Mouse (Mus musculus): Measurements from ENCODE around the gene Gga3. TPM values are rescaled to one million over a fixed set of nuclear protein-coding genes. Genes with fewer than 3 reads are reported as not detected.

The Gga3 gene
- polyA plus RNA-seq, 1 experiment from 2014 or later = 22.7 TPM

GRCm38 (mm10) chr11:115535401-115536037 is 68.3 kb downstream of the Gga3 start:
- peaks cover 35% of the 10 kb centered on the region for H3K36me3 ChIP-seq (ENCODE audit: control insufficient read depth, insufficient read depth, low read length)
- WGBS = under 1% methylated on average over 41 of the region's 84 CpGs
- H3K9ac ChIP-seq (ENCODE audit: low read depth, low read length) = peak overlapping the region; percentile 97
- no peaks in the 10 kb centered on the region for H3K27me3 ChIP-seq (ENCODE audit: control insufficient read depth, insufficient read depth, low read length)
- H3K4me2 ChIP-seq (replicated peaks; ENCODE audit: low read depth, low read length) = peak overlapping the region; percentile 66
- no peaks in the 10 kb centered on the region for H3K9me3 ChIP-seq (ENCODE audit: control insufficient read depth, low read length)
- peaks cover 13% of the 10 kb centered on the region; the same call in 1 of the 2 replicates for H3K4me1 ChIP-seq (ENCODE audit: control insufficient read depth, insufficient read depth, low read length)
- H3K4me3 ChIP-seq (ENCODE audit: low read length) = peak overlapping the region; percentile 67
- ATAC-seq (ENCODE audit: low FRiP score, low TSS enrichment) = peak; percentile 83
- peak overlapping the region; percentile 99 for H3K27ac ChIP-seq (ENCODE audit: low read depth, low read length)

GRCm38 (mm10) chr11:115534759-115535371 is 69.0 kb downstream of the Gga3 start:
- H3K9ac ChIP-seq (ENCODE audit: low read depth, low read length) = peak overlapping the region; percentile 97
- 4% methylated on average over 11 of the region's 11 CpGs for WGBS
- ATAC-seq (ENCODE audit: low FRiP score, low TSS enrichment) = no peak
- peaks cover 42% of the 10 kb centered on the region for H3K36me3 ChIP-seq (ENCODE audit: control insufficient read depth, insufficient read depth, low read length)
- H3K27ac ChIP-seq (ENCODE audit: low read depth, low read length) = peak overlapping the region; percentile 99
- peak overlapping the region; percentile 66 for H3K4me2 ChIP-seq (replicated peaks; ENCODE audit: low read depth, low read length)
- peak overlapping the region; percentile 67 for H3K4me3 ChIP-seq (ENCODE audit: low read length)
- peaks cover 13% of the 10 kb centered on the region; the same call in 1 of the 2 replicates for H3K4me1 ChIP-seq (ENCODE audit: control insufficient read depth, insufficient read depth, low read length)
- no peaks in the 10 kb centered on the region for H3K27me3 ChIP-seq (ENCODE audit: control insufficient read depth, insufficient read depth, low read length)
- H3K9me3 ChIP-seq (ENCODE audit: control insufficient read depth, low read length) = no peaks in the 10 kb centered on the region

Other genes with a start within 250 kb of the Gga3 start
- gene Hid1, start 236.3 kb downstream of the Gga3 start, polyA plus RNA-seq (2014; fragmentation: Nextera tagmentation; extraction: Ambion mirVana) = 2.3 and 4.4 TPM in 2 replicates
- gene Cdr2l, start 222.1 kb downstream of the Gga3 start, polyA plus RNA-seq (2014; fragmentation: Nextera tagmentation; extraction: Ambion mirVana) = 11.5 and 13.0 TPM in 2 replicates
- 235 and 261 TPM in 2 replicates for gene Mrpl58, start 200.3 kb downstream of the Gga3 start, polyA plus RNA-seq (2014; fragmentation: Nextera tagmentation; extraction: Ambion mirVana)
- 962 and 1,151 TPM in 2 replicates for gene Atp5h, start 184.1 kb downstream of the Gga3 start, polyA plus RNA-seq (2014; fragmentation: Nextera tagmentation; extraction: Ambion mirVana)
- gene Kctd2, start 183.9 kb downstream of the Gga3 start, polyA plus RNA-seq (2014; fragmentation: Nextera tagmentation; extraction: Ambion mirVana) = 22.7 and 23.9 TPM in 2 replicates
- gene Trim80, start 163.5 kb downstream of the Gga3 start, polyA plus RNA-seq (2014; fragmentation: Nextera tagmentation; extraction: Ambion mirVana) = 0.14 and 0.33 TPM in 2 replicates
- 9.0 and 10.7 TPM in 2 replicates for gene Slc16a5, start 141.6 kb downstream of the Gga3 start, polyA plus RNA-seq (2014; fragmentation: Nextera tagmentation; extraction: Ambion mirVana)
- gene Armc7, start 128.4 kb downstream of the Gga3 start, polyA plus RNA-seq (2014; fragmentation: Nextera tagmentation; extraction: Ambion mirVana) = 5.7 and 7.9 TPM in 2 replicates
- 75.6 and 76.3 TPM in 2 replicates for gene Nt5c, start 112.2 kb downstream of the Gga3 start, polyA plus RNA-seq (2014; fragmentation: Nextera tagmentation; extraction: Ambion mirVana)
- 487 and 524 TPM in 2 replicates for gene Jpt1, start 89.7 kb downstream of the Gga3 start, polyA plus RNA-seq (2014; fragmentation: Nextera tagmentation; extraction: Ambion mirVana)
- gene Sumo2, start 67.8 kb downstream of the Gga3 start, polyA plus RNA-seq (2014; fragmentation: Nextera tagmentation; extraction: Ambion mirVana) = 1,228 and 1,562 TPM in 2 replicates
- gene Nup85, start 39.6 kb downstream of the Gga3 start, polyA plus RNA-seq (2014; fragmentation: Nextera tagmentation; extraction: Ambion mirVana) = 159 and 197 TPM in 2 replicates
- 99.7 and 100 TPM in 2 replicates for gene Mrps7, start 126 bp downstream of the Gga3 start, polyA plus RNA-seq (2014; fragmentation: Nextera tagmentation; extraction: Ambion mirVana)
- gene Mif4gd, start 8.9 kb upstream of the Gga3 start, polyA plus RNA-seq (2014; fragmentation: Nextera tagmentation; extraction: Ambion mirVana) = 33.3 and 33.6 TPM in 2 replicates
- 35.3 and 40.8 TPM in 2 replicates for gene Slc25a19, start 24.2 kb upstream of the Gga3 start, polyA plus RNA-seq (2014; fragmentation: Nextera tagmentation; extraction: Ambion mirVana)
- 47.7 and 53.0 TPM in 2 replicates for gene Grb2, start 104.5 kb upstream of the Gga3 start, polyA plus RNA-seq (2014; fragmentation: Nextera tagmentation; extraction: Ambion mirVana)
- gene Tmem94, start 161.4 kb upstream of the Gga3 start, polyA plus RNA-seq (2014; fragmentation: Nextera tagmentation; extraction: Ambion mirVana) = 12.4 and 19.9 TPM in 2 replicates
- 14.2 and 17.5 TPM in 2 replicates for gene Caskin2, start 209.6 kb upstream of the Gga3 start, polyA plus RNA-seq (2014; fragmentation: Nextera tagmentation; extraction: Ambion mirVana)
- 26.2 and 34.9 TPM in 2 replicates for gene Tsen54, start 210.7 kb upstream of the Gga3 start, polyA plus RNA-seq (2014; fragmentation: Nextera tagmentation; extraction: Ambion mirVana)
- gene Llgl2, start 220.0 kb upstream of the Gga3 start, polyA plus RNA-seq (2014; fragmentation: Nextera tagmentation; extraction: Ambion mirVana) = 24.3 and 28.7 TPM in 2 replicates